Comparison of ENCODE assay signal across 8 mouse cellular contexts in genomic region chr12:13248691-13249572, GRCm38 (mm10). TPM values are rescaled to one million over a fixed set of nuclear protein-coding genes. Genes with fewer than 3 reads are reported as not detected.
DNase-seq lines count a peak whose midpoint lies in the region; ATAC-seq and TF ChIP-seq lines count a peak whose summit lies in the region.

TSS of gene Ddx1 (minus strand) at chr12:13249213.

- no peaks in the 10 kb centered on the region; the same call in 1 of the 2 replicates for H3K79me2 ChIP-seq in heart, adult 2 months (replicated peaks; ENCODE audit: control insufficient read depth, insufficient read depth, low read length)

- intact Hi-C loops in heart, adult 2 months (cut with DNase I) = loop anchor here (2.0 kb wide), 1 partner anchor 22 kb away; no protein-coding TSS in a partner anchor

- peak within 1 kb of the TSS; percentile 84 for H3K27ac ChIP-seq in embryonic facial prominence, embryonic 13.5 days
- peak within 1 kb of the TSS; percentile 82 for H3K27ac ChIP-seq in heart, adult 2 months
- H3K27ac ChIP-seq in limb, embryonic 13.5 days = peak within 1 kb of the TSS; percentile 84
- H3K27ac ChIP-seq in midbrain, embryonic 16.5 days (ENCODE audit: low read length) = peak within 1 kb of the TSS; percentile 86

- 3% methylated on average over 59 of the region's 59 CpGs for WGBS in embryonic facial prominence, embryonic 13.5 days
- WGBS in heart, adult 2 months = 2% methylated on average over 59 of the region's 59 CpGs
- 3% methylated on average over 50 of the region's 59 CpGs for WGBS in limb, embryonic 13.5 days
- WGBS in midbrain, embryonic 16.5 days = 2% methylated on average over 59 of the region's 59 CpGs

- peak within 1 kb of the TSS; percentile 62 for H3K4me2 ChIP-seq in embryonic facial prominence, embryonic 13.5 days
- H3K4me2 ChIP-seq in limb, embryonic 13.5 days (replicated peaks) = peak within 1 kb of the TSS; percentile 61
- H3K4me2 ChIP-seq in midbrain, embryonic 16.5 days (ENCODE audit: low read length) = peak within 1 kb of the TSS; percentile 57

- H3K4me3 ChIP-seq in embryonic facial prominence, embryonic 13.5 days = peak within 1 kb of the TSS; percentile 84
- peak within 1 kb of the TSS; percentile 90 for H3K4me3 ChIP-seq in heart, adult 2 months
- peak within 1 kb of the TSS; percentile 94 for H3K4me3 ChIP-seq in limb, embryonic 13.5 days
- H3K4me3 ChIP-seq in midbrain, embryonic 16.5 days (ENCODE audit: low read depth, low read length) = peak within 1 kb of the TSS; percentile 97

- no peaks in the 10 kb centered on the region for H3K27me3 ChIP-seq in embryonic facial prominence, embryonic 13.5 days
- H3K27me3 ChIP-seq in heart, adult 2 months (ENCODE audit: control insufficient read depth, insufficient read depth, low read length) = no peaks in the 10 kb centered on the region
- H3K27me3 ChIP-seq in limb, embryonic 13.5 days = no peaks in the 10 kb centered on the region
- H3K27me3 ChIP-seq in midbrain, embryonic 16.5 days (ENCODE audit: control insufficient read depth, insufficient read depth, low read depth, low read length) = no peaks in the 10 kb centered on the region

- H3K9ac ChIP-seq in embryonic facial prominence, embryonic 13.5 days = peak within 1 kb of the TSS; percentile 94
- peak within 1 kb of the TSS; percentile 89 for H3K9ac ChIP-seq in heart, adult 2 months (ENCODE audit: low read depth, low read length)
- peak within 1 kb of the TSS; percentile 92 for H3K9ac ChIP-seq in limb, embryonic 13.5 days
- peak within 1 kb of the TSS; percentile 93 for H3K9ac ChIP-seq in midbrain, embryonic 16.5 days (ENCODE audit: low read depth, low read length)

- peak; percentile 77; the same call in 1 of the 2 replicates for ATAC-seq in embryonic facial prominence, embryonic 13.5 days (ENCODE audit: insufficient number of reproducible peaks, insufficient read depth, low FRiP score, low TSS enrichment, low read depth)
- peak; percentile 89 for ATAC-seq in limb, embryonic 13.5 days (ENCODE audit: low FRiP score, low read depth)
- ATAC-seq in midbrain, embryonic 16.5 days = peak; percentile 95

- no peak for TF ChIP-seq CTCF in heart, adult 2 months (IDR thresholded peaks at IDR 0.05)

- peaks cover 12% of the 10 kb centered on the region for H3K4me1 ChIP-seq in embryonic facial prominence, embryonic 13.5 days
- H3K4me1 ChIP-seq in heart, adult 2 months (ENCODE audit: control insufficient read depth, insufficient read depth, low read length) = no peaks in the 10 kb centered on the region
- peaks cover 9% of the 10 kb centered on the region for H3K4me1 ChIP-seq in limb, embryonic 13.5 days
- peaks cover 17% of the 10 kb centered on the region for H3K4me1 ChIP-seq in midbrain, embryonic 16.5 days (ENCODE audit: control insufficient read depth, insufficient read depth, low read length)

- no peaks in the 10 kb centered on the region for H3K9me3 ChIP-seq in embryonic facial prominence, embryonic 13.5 days
- H3K9me3 ChIP-seq in limb, embryonic 13.5 days = no peaks in the 10 kb centered on the region
- H3K9me3 ChIP-seq in midbrain, embryonic 16.5 days (replicated peaks; ENCODE audit: control insufficient read depth, low read length, poor library complexity, severe bottlenecking) = no peaks in the 10 kb centered on the region

- no peak for TF ChIP-seq EP300 in heart, adult 2 months (IDR thresholded peaks at IDR 0.05; ENCODE audit: insufficient read depth, low read depth, low read length)

- DNase-seq in 3134 (ENCODE audit: extremely low read depth, insufficient read length, low spot score) = peak; percentile 82
- DNase-seq in adrenal gland, postnatal 36 days = peak; percentile 80 to 84
- peak; percentile 82 to 87 for DNase-seq in heart, adult 2 months
- DNase-seq in kidney, adult 8-10 months = peak; percentile 63 to 82
- peak; percentile 74 to 81 for DNase-seq in spleen, postnatal 10 days (ENCODE audit: low spot score in 2 of 2)

- TF ChIP-seq POLR2A in heart, adult 2 months (IDR thresholded peaks at IDR 0.05; ENCODE audit: insufficient read depth, low read depth, low read length) = peak; percentile 50

- H3K36me3 ChIP-seq in embryonic facial prominence, embryonic 13.5 days = peaks cover 9% of the 10 kb centered on the region
- H3K36me3 ChIP-seq in heart, adult 2 months (ENCODE audit: control insufficient read depth, insufficient read depth, low read length) = peaks cover 3% of the 10 kb centered on the region
- peaks cover 12% of the 10 kb centered on the region for H3K36me3 ChIP-seq in limb, embryonic 13.5 days
- 0 out of 2 replicates have a peak, but pooled peaks cover 2% of the 10 kb centered on the region for H3K36me3 ChIP-seq in midbrain, embryonic 16.5 days (ENCODE audit: control insufficient read depth, insufficient read depth, low read length)

RNA-seq across cellular contexts. Expression of gene Ddx1, which starts in this region (rescaled TPM):
- total RNA-seq in adrenal gland, postnatal 36 days (2021) = 10 to 100 TPM; 92.0 to 95.5 TPM
- 119 and 128 TPM in 2 replicates for polyA plus RNA-seq in embryonic facial prominence, embryonic 13.5 days (2015; fragmentation: Nextera tagmentation; extraction: Ambion mirVana)
- total RNA-seq in heart, adult 2 months (2021) = 10 to 100 TPM; 80.5 to 89.7 TPM
- polyA plus RNA-seq in heart, adult 2 months (2012; rRNA removed) = 9.1 and 18.3 TPM in 2 replicates
- polyA plus RNA-seq in limb, embryonic 13.5 days (2015; fragmentation: Nextera tagmentation; extraction: Ambion mirVana) = 145 and 153 TPM in 2 replicates
- polyA plus RNA-seq in midbrain, embryonic 16.5 days (2015; fragmentation: Nextera tagmentation; extraction: Ambion mirVana) = 139 and 141 TPM in 2 replicates

Comparison
In these comparisons a context has a peak if more than half of its experiments do, and no peak if none do; other contexts are left out.
1. Peak in every context shown above with its lines: DNase-seq, ATAC-seq, H3K4me3 ChIP-seq and H3K27ac ChIP-seq.